Mouse (Mus musculus) lung, postnatal 0 days (tissue): Measurements from ENCODE around the gene Supt3. TPM values are rescaled to one million over a fixed set of nuclear protein-coding genes. Genes with fewer than 3 reads are reported as not detected.

Source experiments
- ATAC-seq: fragments of 200-750 bp; cut with Nextera tagmentation; 2 replicates; pipeline ENCODE4 v1.8.0; 2017; ENCODE audit warnings: moderate library complexity
- DNase-seq: peaks from one replicate; pipeline ENCODE4 v3.0.0-alpha.2; 2016; ENCODE audit warnings: low spot score
- H3K27ac ChIP-seq: fragments of 300-500 bp; sonication (generic); 2 replicates; pipeline ENCODE4 v1.5.1; 2014; ENCODE audit warnings: antibody characterized with exemption, mild to moderate bottlenecking, low read length, mixed read lengths
- H3K27me3 ChIP-seq: fragments of 300-500 bp; sonication (generic); replicated peaks from 2 replicates; pipeline ENCODE4 v1.6.1; 2014; ENCODE audit warnings: low read length, mixed read lengths; ENCODE audit not compliant: insufficient read depth
- H3K36me3 ChIP-seq: fragments of 300-500 bp; sonication (generic); 2 replicates; pipeline ENCODE4 v1.6.1; 2014; ENCODE audit warnings: low read length, mixed read lengths; ENCODE audit not compliant: insufficient read depth
- H3K4me1 ChIP-seq: fragments of 300-500 bp; sonication (generic); 2 replicates; pipeline ENCODE4 v1.6.1; 2014; ENCODE audit warnings: antibody characterized with exemption, low read depth, low read length, mixed read lengths; ENCODE audit not compliant: insufficient read depth
- H3K4me2 ChIP-seq: fragments of 300-500 bp; sonication (generic); replicated peaks from 2 replicates; pipeline ENCODE4 v1.6.1; 2014; ENCODE audit warnings: low read depth, mild to moderate bottlenecking, low read length, moderate library complexity, mixed read lengths
- H3K4me3 ChIP-seq: fragments of 300-500 bp; sonication (generic); 2 replicates; pipeline ENCODE4 v1.5.1; 2014; ENCODE audit warnings: low read depth, low read length
- H3K9ac ChIP-seq: fragments of 300-500 bp; sonication (generic); replicated peaks from 2 replicates; pipeline ENCODE4 v1.6.1; 2014; ENCODE audit warnings: low read depth, mild to moderate bottlenecking
- H3K9me3 ChIP-seq: fragments of 300-500 bp; sonication (generic); 2 replicates; pipeline ENCODE4 v1.6.1; 2016; ENCODE audit warnings: low read length, mixed read lengths
- CTCF ChIP-seq: IDR thresholded peaks from 2 replicates; pipeline ENCODE4 v1.5.1; 2016; ENCODE audit warnings: antibody characterized with exemption, mild to moderate bottlenecking
- EP300 ChIP-seq: IDR thresholded peaks from 2 replicates; pipeline ENCODE4 v1.6.1; 2016; ENCODE audit warnings: antibody characterized with exemption, mild to moderate bottlenecking, control low read depth
- WGBS: fragments of 180-500 bp; shearing (Covaris S2); extraction: QIAGEN DNeasy Blood & Tissue Kit; methylation state at CpG from one replicate; pipeline ENCODE4 v1.1.7; 2014; 5-methylcytosine and 5-hydroxymethylcytosine counted together
- polyA plus RNA-seq: library from polyadenylated mRNA; unstranded; fragments of >200 nt; fragmentation: Nextera tagmentation; extraction: Ambion mirVana; gene quantifications from 2 replicates; pipeline ENCODE4 v1.2.1, GENCODE M21; 2015

Supt3 gene
- polyA plus RNA-seq, 1 experiment from 2014 or later: 7.8 TPM

DNA sequence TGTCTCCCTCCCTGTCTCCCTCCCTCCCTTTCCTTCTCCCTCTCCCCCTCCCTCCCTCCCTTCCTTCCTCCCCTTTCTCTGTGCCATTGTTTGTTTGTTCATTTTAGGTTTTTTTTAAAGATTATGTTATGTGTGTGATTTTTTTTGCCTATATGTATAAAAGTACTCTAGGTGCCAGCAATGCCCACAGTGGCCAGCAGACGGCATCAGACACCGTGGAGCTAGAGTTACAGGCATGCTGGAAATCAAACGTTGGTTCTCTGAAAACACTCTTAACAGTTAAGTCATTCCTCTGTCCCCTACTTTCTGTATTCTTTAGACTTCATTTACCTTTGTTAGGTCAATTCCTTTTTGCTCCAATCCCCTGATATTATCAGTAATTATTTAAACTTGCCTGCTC, 33.2 kb upstream of the Supt3 start:
- WGBS: 58% methylated on average over 3 of the region's 3 CpGs
- ATAC-seq: no peak
- H3K4me3 ChIP-seq: no peak overlapping the region

DNA sequence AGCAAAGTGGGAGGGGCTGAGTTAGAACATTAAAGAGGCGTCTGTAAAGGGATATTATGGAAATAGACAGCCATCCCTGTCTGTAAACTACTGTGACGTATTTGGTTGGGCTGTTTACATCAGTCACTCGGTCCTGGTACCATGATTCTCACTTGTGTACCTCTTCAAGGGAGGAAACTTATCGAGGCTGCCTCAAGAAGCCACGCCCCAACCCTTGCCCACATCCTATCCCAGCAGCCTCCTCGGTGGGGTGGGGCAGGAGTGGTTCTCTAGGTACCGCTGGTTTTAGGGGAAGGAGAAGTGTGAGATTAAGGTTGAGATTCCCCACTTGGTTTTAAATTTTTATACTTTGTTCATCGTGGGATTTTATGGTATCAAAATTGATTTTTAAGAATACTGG, 31.6 kb upstream of the Supt3 start:
- no peak overlapping the region for H3K4me3 ChIP-seq
- no peaks in the 10 kb centered on the region for H3K4me1 ChIP-seq
- no peaks in the 10 kb centered on the region for H3K9me3 ChIP-seq
- 77% methylated on average over 8 of the region's 8 CpGs for WGBS
- no peak overlapping the region for H3K9ac ChIP-seq
- no peak overlapping the region for H3K4me2 ChIP-seq
- DNase-seq (no peak), ATAC-seq (no peak)
- no peaks in the 10 kb centered on the region for H3K36me3 ChIP-seq
- H3K27ac ChIP-seq: no peak overlapping the region
- 0 out of 2 replicates have a peak, but pooled peaks cover 5% of the 10 kb centered on the region for H3K27me3 ChIP-seq
- TF ChIP-seq EP300: no peak
- no peak for TF ChIP-seq CTCF

More for the DNA sequence above, 33.2 kb upstream of the Supt3 start:
- Histone ChIP-seq H3K36me3 (no peaks in the 10 kb centered on the region), H3K27me3 (0 out of 2 replicates have a peak, but pooled peaks cover 8% of the 10 kb centered on the region), H3K9ac (no peak overlapping the region), H3K4me2 (no peak overlapping the region), H3K9me3 (no peaks in the 10 kb centered on the region), H3K27ac (no peak overlapping the region), H3K4me1 (no peaks in the 10 kb centered on the region)
- DNase-seq: no peak
- peak; percentile 58 for TF ChIP-seq CTCF
- TF ChIP-seq EP300: no peak

DNA sequence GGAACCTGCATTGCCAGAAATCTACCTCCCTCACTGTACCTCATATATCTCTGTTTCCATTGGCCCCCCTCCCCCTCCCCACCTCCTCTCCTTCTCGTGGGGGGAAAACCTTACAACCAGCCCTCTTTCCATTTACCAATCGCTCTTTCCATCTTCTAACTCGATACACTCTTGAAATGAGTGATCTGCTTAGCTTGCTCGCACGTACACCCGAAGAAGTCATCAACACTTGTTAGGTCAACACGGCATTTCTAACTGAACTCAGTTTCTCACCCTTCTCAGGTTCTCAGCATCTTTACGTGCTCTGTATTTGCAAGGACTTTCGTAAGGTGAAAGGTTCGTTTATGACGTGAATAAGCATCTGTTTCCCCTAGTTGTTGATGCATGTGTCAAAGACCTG, 10.6 kb upstream of the Supt3 start:
- H3K9ac ChIP-seq: no peak overlapping the region
- no peak for ATAC-seq
- H3K4me2 ChIP-seq: no peak overlapping the region
- H3K36me3 ChIP-seq: no peaks in the 10 kb centered on the region
- H3K27me3 ChIP-seq: no peaks in the 10 kb centered on the region
- no peak overlapping the region for H3K4me3 ChIP-seq
- no peaks in the 10 kb centered on the region for H3K4me1 ChIP-seq
- H3K27ac ChIP-seq: no peak overlapping the region
- WGBS: 80% methylated on average over 11 of the region's 11 CpGs
- TF ChIP-seq CTCF (no peak), EP300 (no peak)
- no peaks in the 10 kb centered on the region for H3K9me3 ChIP-seq
- no peak for DNase-seq

DNA sequence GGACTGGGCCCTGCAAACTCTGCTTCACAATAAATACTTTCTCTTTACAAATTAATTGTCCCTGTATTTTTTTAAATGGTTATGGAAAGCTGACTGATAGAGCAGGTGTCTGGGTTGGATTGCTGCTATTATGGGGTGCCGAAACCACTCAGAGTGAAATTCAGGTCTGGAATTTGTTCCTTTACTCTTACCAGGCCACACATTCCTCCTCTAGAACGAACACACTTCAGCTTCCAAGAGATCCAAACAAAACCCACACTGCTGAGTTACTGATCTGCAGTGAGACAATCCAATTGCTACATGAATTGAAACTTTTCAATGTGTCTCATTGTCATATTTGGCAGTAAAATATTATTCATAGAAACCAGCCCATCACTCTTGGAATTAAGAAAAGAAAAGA, 10.0 kb upstream of the Supt3 start:
- Histone ChIP-seq H3K27ac (no peak overlapping the region), H3K4me1 (no peaks in the 10 kb centered on the region), H3K9ac (no peak overlapping the region), H3K36me3 (no peaks in the 10 kb centered on the region), H3K4me3 (no peak overlapping the region), H3K27me3 (no peaks in the 10 kb centered on the region), H3K4me2 (no peak overlapping the region), H3K9me3 (no peaks in the 10 kb centered on the region)
- DNase-seq: peak; percentile 26
- peak; percentile 72; the same call in 1 of the 2 replicates for ATAC-seq
- 43% methylated on average over 2 of the region's 2 CpGs for WGBS
- no peak for TF ChIP-seq EP300
- TF ChIP-seq CTCF: no peak

DNA sequence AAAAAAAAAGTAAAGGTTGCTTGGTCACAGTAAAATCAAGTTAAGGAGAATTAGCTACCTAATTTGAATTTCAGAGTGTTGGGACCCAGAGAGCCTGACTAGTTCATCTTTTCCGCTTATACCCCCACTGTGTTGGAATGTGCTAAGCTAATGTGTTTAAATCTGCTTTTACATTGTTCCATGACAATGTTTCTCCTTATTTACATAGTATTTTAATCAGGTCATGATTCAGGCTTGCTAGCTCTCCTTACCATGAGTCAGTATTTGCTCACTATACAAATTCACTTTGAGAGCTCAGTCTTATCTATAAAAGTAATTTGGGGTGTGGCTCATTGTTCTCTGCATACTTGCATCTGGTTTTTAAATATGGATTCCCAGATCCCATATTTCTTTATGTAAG, 9.6 kb upstream of the Supt3 start:
- WGBS: 57% methylated on average over 1 of the region's 1 CpGs
- no peak overlapping the region for H3K4me2 ChIP-seq
- TF ChIP-seq CTCF (no peak), EP300 (peak; percentile 69)
- no peaks in the 10 kb centered on the region for H3K27me3 ChIP-seq
- H3K36me3 ChIP-seq: no peaks in the 10 kb centered on the region
- ATAC-seq (peak; percentile 87), DNase-seq (peak; percentile 70)
- H3K9ac ChIP-seq: no peak overlapping the region
- H3K4me3 ChIP-seq: no peak overlapping the region
- H3K9me3 ChIP-seq: no peaks in the 10 kb centered on the region
- H3K27ac ChIP-seq: no peak overlapping the region
- H3K4me1 ChIP-seq: no peaks in the 10 kb centered on the region

DNA sequence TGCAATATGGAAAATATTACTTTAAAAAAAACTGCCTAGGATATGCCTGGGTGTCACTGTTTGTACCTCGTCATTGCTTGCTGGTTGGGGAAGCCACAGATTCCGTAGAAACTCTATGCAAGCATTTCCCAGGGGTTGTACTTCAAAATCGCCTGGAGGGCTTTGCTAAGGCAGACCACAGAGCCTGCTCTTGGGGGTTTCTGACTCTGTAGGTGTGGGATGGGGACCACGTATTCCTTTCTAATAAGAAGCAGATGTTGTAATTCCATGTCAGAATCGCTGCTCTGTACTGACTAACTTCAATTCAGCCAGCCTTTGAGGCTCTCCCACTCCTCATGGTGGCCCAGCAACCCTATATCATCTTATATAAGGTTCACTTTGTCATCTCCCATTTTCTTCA, 8.4 kb upstream of the Supt3 start:
- no peak overlapping the region for H3K27ac ChIP-seq
- no peaks in the 10 kb centered on the region for H3K4me1 ChIP-seq
- H3K9ac ChIP-seq: no peak overlapping the region
- H3K27me3 ChIP-seq: no peaks in the 10 kb centered on the region
- H3K4me3 ChIP-seq: no peak overlapping the region
- WGBS: 59% methylated on average over 5 of the region's 5 CpGs
- DNase-seq: no peak
- TF ChIP-seq CTCF (no peak), EP300 (no peak)
- H3K36me3 ChIP-seq: no peaks in the 10 kb centered on the region
- ATAC-seq: no peak
- H3K4me2 ChIP-seq: no peak overlapping the region
- H3K9me3 ChIP-seq: no peaks in the 10 kb centered on the region

DNA sequence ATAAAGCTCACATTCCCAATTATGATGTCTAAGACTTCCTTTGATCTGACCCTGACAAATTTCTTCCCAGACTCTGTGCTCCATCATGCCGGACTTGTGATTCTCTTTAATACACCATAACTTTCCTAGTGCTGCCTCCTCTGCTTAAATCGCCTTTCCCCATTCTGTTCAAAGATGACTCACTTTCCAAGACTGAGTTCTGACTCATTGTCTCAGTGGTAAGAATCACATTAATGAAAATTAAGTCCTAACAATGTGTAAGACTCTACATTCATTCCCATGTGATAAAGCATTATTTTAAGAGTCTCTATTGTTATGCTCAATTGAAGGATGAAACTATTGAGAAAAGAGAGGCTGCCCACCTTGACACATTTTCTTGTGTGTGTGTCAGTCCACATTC, 6.1 kb upstream of the Supt3 start:
- no peaks in the 10 kb centered on the region for H3K36me3 ChIP-seq
- H3K9ac ChIP-seq: no peak overlapping the region
- no peak for TF ChIP-seq CTCF
- no peak for TF ChIP-seq EP300
- H3K4me1 ChIP-seq: no peaks in the 10 kb centered on the region
- H3K27me3 ChIP-seq: no peaks in the 10 kb centered on the region
- DNase-seq: no peak
- no peak for ATAC-seq
- no peaks in the 10 kb centered on the region for H3K9me3 ChIP-seq
- no peak overlapping the region for H3K4me3 ChIP-seq
- H3K27ac ChIP-seq: no peak overlapping the region
- WGBS: 83% methylated on average over 2 of the region's 2 CpGs
- no peak overlapping the region for H3K4me2 ChIP-seq
